Mouse (Mus musculus) kidney, adult 2 months (tissue): ENCODE measurements around the gene Olfr1378.

ENCODE experiments used
- CTCF ChIP-seq: fragments of 200-500 bp; conservative IDR thresholded peaks from 2 replicates; pipeline ENCODE4 v1.5.1; 2011; ENCODE audit warnings: low read depth, mild to moderate bottlenecking, control low read depth, low read length, moderate library complexity, mixed read lengths; ENCODE audit not compliant: insufficient read depth, insufficient read length
- POLR2A ChIP-seq: fragments of 200-500 bp; IDR thresholded peaks from one replicate; pipeline ENCODE4 v1.6.1; 2011; ENCODE audit warnings: low read depth, low read length, control low read depth

GRCm38 (mm10) chr11:51013936-51014335 lies 47.6 kb downstream of the Olfr1378 start, which contains the start of gene Olfr54:
- no peak for TF ChIP-seq CTCF
- TF ChIP-seq POLR2A: no peak
